Mouse (Mus musculus): Measurements from ENCODE around the gene Pitx3.

DNA sequence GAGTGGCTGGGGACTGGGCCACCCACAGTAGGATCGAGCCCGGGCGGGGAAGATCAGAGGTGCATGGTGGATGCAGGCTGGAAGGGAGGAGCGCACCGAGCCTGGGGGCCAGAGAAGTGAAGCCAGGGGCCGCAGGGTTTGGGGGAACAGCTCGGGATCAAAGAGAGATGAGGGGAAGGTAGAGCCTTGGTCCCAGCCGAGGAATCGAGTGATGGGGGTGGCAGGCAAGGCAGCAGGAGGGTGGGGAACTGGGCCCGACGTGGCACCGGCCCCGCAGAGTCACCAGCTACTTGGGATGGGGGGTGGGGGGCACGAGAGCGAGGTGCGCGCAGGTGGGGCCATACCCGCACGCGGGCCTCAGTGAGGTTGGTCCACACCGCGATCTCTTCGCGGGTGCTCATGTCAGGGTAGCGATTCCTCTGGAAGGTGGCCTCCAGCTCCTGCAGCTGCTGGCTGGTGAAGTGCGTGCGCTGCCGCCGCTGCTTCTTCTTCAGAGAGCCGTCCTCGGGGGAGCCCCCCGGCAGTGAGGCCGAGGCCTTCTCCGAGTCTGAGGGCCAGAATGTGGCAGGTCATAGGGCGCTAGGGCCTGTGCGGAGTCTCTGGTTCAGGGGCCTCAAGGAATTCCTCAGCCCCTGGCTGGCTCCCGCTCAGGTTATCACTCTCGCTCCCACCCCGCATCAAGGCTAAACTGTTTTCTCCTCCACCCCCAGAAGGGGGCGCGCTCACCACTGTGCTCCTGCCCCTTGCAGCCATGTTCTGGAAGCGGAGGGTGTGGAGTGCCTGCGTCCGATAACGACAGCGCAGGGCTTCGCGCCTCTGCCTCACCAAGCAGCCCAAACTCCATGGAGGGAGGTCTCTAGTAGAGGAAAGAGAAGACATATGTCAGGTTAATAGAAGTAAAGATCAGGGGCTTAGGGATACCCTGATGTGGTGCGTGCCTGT is 11.2 kb downstream of the Pitx3 start:
- no peak for TF ChIP-seq TAL1 (IDR thresholded peaks at IDR 0.05; ENCODE audit: low read length)
- TF ChIP-seq GATA1 (IDR thresholded peaks at IDR 0.05; ENCODE audit: low read length): no peak
